Mouse (Mus musculus) adrenal gland, postnatal 36 days (tissue): Measurements from ENCODE around the gene Dync1li2. TPM values are rescaled to one million over a fixed set of nuclear protein-coding genes. Genes with fewer than 3 reads are reported as not detected.
A peak's percentile ranks its signal among the peaks of the same experiment; 100 is the strongest.

Experiments used
- DNase-seq, 2 experiments: peaks; one replicate each; pipeline ENCODE4 v3.0.0; 2021; ENCODE audit warnings: mixed read lengths in 1 of 2
- total RNA-seq, 2 experiments: library from RNA; stranded (reverse); gene quantifications; 2 replicates each; pipeline ENCODE4 v1.2.3; 2021

The Dync1li2 gene
- total RNA-seq, 2 experiments from 2014 or later = 122 to 135 TPM

GRCm38 (mm10) chr8:104380961-104381411 lies 61.9 kb downstream of the Dync1li2 start:
- no peak for DNase-seq

GRCm38 (mm10) chr8:104380269-104380668 lies 62.6 kb downstream of the Dync1li2 start:
- DNase-seq = no peak

GRCm38 (mm10) chr8:104379301-104379836 lies 63.5 kb downstream of the Dync1li2 start:
- DNase-seq = no peak

GRCm38 (mm10) chr8:104376669-104377068 lies 66.2 kb downstream of the Dync1li2 start:
- DNase-seq = no peak

GRCm38 (mm10) chr8:104375959-104376358 lies 66.9 kb downstream of the Dync1li2 start:
- DNase-seq = no peak

- peak in 1 of 2 experiments; percentile 52 for DNase-seq
Measured at GRCm38 (mm10) chr8:104374864-104375846, 67.7 kb downstream of the Dync1li2 start.

GRCm38 (mm10) chr8:104374269-104374668 lies 68.6 kb downstream of the Dync1li2 start:
- DNase-seq = no peak

- DNase-seq = no peak
Measured at GRCm38 (mm10) chr8:104373779-104374178, 69.1 kb downstream of the Dync1li2 start.

- peak in 1 of 2 experiments; percentile 16 for DNase-seq
Measured at GRCm38 (mm10) chr8:104371121-104371520, 71.7 kb downstream of the Dync1li2 start.

GRCm38 (mm10) chr8:104370071-104370470 lies 72.8 kb downstream of the Dync1li2 start:
- peak; percentile 28 to 49 for DNase-seq

GRCm38 (mm10) chr8:104369591-104369990 lies 73.3 kb downstream of the Dync1li2 start:
- no peak for DNase-seq

Other genes with a start within 250 kb of the Dync1li2 start
- 10 to 100 TPM; 79.2 to 80.0 TPM for gene Tk2, start 194.5 kb downstream of the Dync1li2 start, total RNA-seq
- 100 to 1,000 TPM in 1 of 2 experiments, 10 to 100 TPM in 1; 86.6 to 187 TPM for gene Cklf, start 192.2 kb downstream of the Dync1li2 start, total RNA-seq
- under 1 TPM; 0.89 to 0.92 TPM for gene Cmtm2a, start 149.9 kb downstream of the Dync1li2 start, total RNA-seq
- gene Gm45711, start 133.0 kb downstream of the Dync1li2 start, total RNA-seq = not detected
- not detected for gene Cmtm1, start 132.9 kb downstream of the Dync1li2 start, total RNA-seq
- gene Gm11020, start 121.5 kb downstream of the Dync1li2 start, total RNA-seq = not detected
- gene Cmtm2b, start 120.8 kb downstream of the Dync1li2 start, total RNA-seq = under 1 TPM in 1 of 2 experiments, not detected in 1; 0.46 TPM
- gene Cmtm3, start 103.6 kb downstream of the Dync1li2 start, total RNA-seq = 100 to 1,000 TPM in 1 of 2 experiments, 10 to 100 TPM in 1; 65.8 to 153 TPM
- 10 to 100 TPM; 47.7 to 60.9 TPM for gene Cmtm4, start 47.2 kb downstream of the Dync1li2 start, total RNA-seq
- not detected for gene Terb1, start 66.9 kb upstream of the Dync1li2 start, total RNA-seq
- 10 to 100 TPM; 36.4 to 38.4 TPM for gene Nae1, start 91.6 kb upstream of the Dync1li2 start, total RNA-seq
- gene Car7, start 91.6 kb upstream of the Dync1li2 start, total RNA-seq = 1 to 10 TPM; 1.5 to 4.1 TPM
- 10 to 100 TPM; 30.4 to 33.0 TPM for gene Pdp2, start 148.4 kb upstream of the Dync1li2 start, total RNA-seq
- gene Cdh16, start 181.3 kb upstream of the Dync1li2 start, total RNA-seq = not detected
- 10 to 100 TPM in 1 of 2 experiments, 1 to 10 TPM in 1; 3.4 to 14.0 TPM for gene Rrad, start 188.3 kb upstream of the Dync1li2 start, total RNA-seq
- gene Ciao2b, start 198.9 kb upstream of the Dync1li2 start, total RNA-seq = 10 to 100 TPM; 46.1 to 51.1 TPM